Mouse (Mus musculus): Measurements from ENCODE around the gene Vps37d. TPM values are rescaled to one million over a fixed set of nuclear protein-coding genes. Genes with fewer than 3 reads are reported as not detected.

The Vps37d gene
- polyA plus RNA-seq, 1 experiment from 2014 or later, result 17.8 TPM

- Histone ChIP-seq H3K27me3 (no peaks in the 10 kb centered on the region), H3K4me3 (peak overlapping the region; percentile 74), H3K4me2 (peak overlapping the region; percentile 96), H3K4me1 (peaks cover 45% of the 10 kb centered on the region), H3K36me3 (no peaks in the 10 kb centered on the region), H3K9ac (0 out of 2 replicates have a peak overlapping the region, but pooled peaks have one; percentile 55), H3K27ac (no peak overlapping the region), H3K9me3 (no peaks in the 10 kb centered on the region)
- 42% methylated on average over 11 of the region's 11 CpGs for WGBS
- ATAC-seq (ENCODE audit: insufficient number of reproducible peaks, insufficient read depth, low FRiP score, low TSS enrichment, low read depth), result no peak
Observed at GRCm38 (mm10) chr5:135024665-135025224, 53.3 kb downstream of the Vps37d start.

GRCm38 (mm10) chr5:135023344-135024173 lies 54.5 kb downstream of the Vps37d start, which contains the start of gene Stx1a:
TSS of gene Stx1a (plus strand) at chr5:135023482.
- WGBS, result under 1% methylated on average over 61 of the region's 61 CpGs

More at GRCm38 (mm10) chr5:135023344-135024173, 54.5 kb downstream of the Vps37d start, which contains the start of gene Stx1a:
- no peaks in the 10 kb centered on the region for H3K36me3 ChIP-seq
- peak within 1 kb of the TSS; percentile 74 for H3K4me3 ChIP-seq
- peak within 1 kb of the TSS; percentile 48; the same call in 1 of the 2 replicates for H3K27ac ChIP-seq
- no peaks in the 10 kb centered on the region for H3K9me3 ChIP-seq
- no peaks in the 10 kb centered on the region for H3K27me3 ChIP-seq
- peak within 1 kb of the TSS; percentile 96 for H3K4me2 ChIP-seq
- H3K4me1 ChIP-seq, result peaks cover 35% of the 10 kb centered on the region
- ATAC-seq (ENCODE audit: insufficient number of reproducible peaks, insufficient read depth, low FRiP score, low TSS enrichment, low read depth), result peak; percentile 84
- H3K9ac ChIP-seq, result peak within 1 kb of the TSS; percentile 84

Other genes with a start within 250 kb of the Vps37d start
- not detected in 2 replicates for gene Tmem270, start 171.5 kb downstream of the Vps37d start, polyA plus RNA-seq (2015; fragmentation: Nextera tagmentation; extraction: Ambion mirVana)
- 0.39 and 2.8 TPM in 2 replicates for gene Cldn13, start 162.7 kb downstream of the Vps37d start, polyA plus RNA-seq (2015; fragmentation: Nextera tagmentation; extraction: Ambion mirVana)
- 21.1 and 21.4 TPM in 2 replicates for gene Mettl27, start 145.9 kb downstream of the Vps37d start, polyA plus RNA-seq (2015; fragmentation: Nextera tagmentation; extraction: Ambion mirVana)
- gene Cldn4, start 131.3 kb downstream of the Vps37d start, polyA plus RNA-seq (2015; fragmentation: Nextera tagmentation; extraction: Ambion mirVana), result 21.0 and 22.9 TPM in 2 replicates
- gene Cldn3, start 92.1 kb downstream of the Vps37d start, polyA plus RNA-seq (2015; fragmentation: Nextera tagmentation; extraction: Ambion mirVana), result 14.8 and 26.4 TPM in 2 replicates
- gene Abhd11, start 69.1 kb downstream of the Vps37d start, polyA plus RNA-seq (2015; fragmentation: Nextera tagmentation; extraction: Ambion mirVana), result 57.4 and 59.4 TPM in 2 replicates
- gene Stx1a, start 54.8 kb downstream of the Vps37d start, polyA plus RNA-seq (2015; fragmentation: Nextera tagmentation; extraction: Ambion mirVana), result 12.9 and 21.7 TPM in 2 replicates
- gene Dnajc30, start 14.1 kb downstream of the Vps37d start, polyA plus RNA-seq (2015; fragmentation: Nextera tagmentation; extraction: Ambion mirVana), result 35.2 and 38.8 TPM in 2 replicates
- 132 and 147 TPM in 2 replicates for gene Bud23, start 13.3 kb downstream of the Vps37d start, polyA plus RNA-seq (2015; fragmentation: Nextera tagmentation; extraction: Ambion mirVana)
- 3.5 and 3.9 TPM in 2 replicates for gene Mlxipl, start 11.6 kb upstream of the Vps37d start, polyA plus RNA-seq (2015; fragmentation: Nextera tagmentation; extraction: Ambion mirVana)
- 25.6 and 25.7 TPM in 2 replicates for gene Tbl2, start 71.4 kb upstream of the Vps37d start, polyA plus RNA-seq (2015; fragmentation: Nextera tagmentation; extraction: Ambion mirVana)
- gene Bcl7b, start 90.0 kb upstream of the Vps37d start, polyA plus RNA-seq (2015; fragmentation: Nextera tagmentation; extraction: Ambion mirVana), result 48.3 and 52.1 TPM in 2 replicates
- gene Baz1b, start 109.0 kb upstream of the Vps37d start, polyA plus RNA-seq (2015; fragmentation: Nextera tagmentation; extraction: Ambion mirVana), result 54.7 and 55.7 TPM in 2 replicates
- 11.9 and 18.1 TPM in 2 replicates for gene Fzd9, start 173.0 kb upstream of the Vps37d start, polyA plus RNA-seq (2015; fragmentation: Nextera tagmentation; extraction: Ambion mirVana)